ENCODE assay signal across 18 mouse cellular contexts in genomic region chr14:75636107-75636506, GRCm38 (mm10). TPM values are rescaled to one million over a fixed set of nuclear protein-coding genes. Genes with fewer than 3 reads are reported as not detected.
DNase-seq lines count a peak whose midpoint lies in the region; ATAC-seq and TF ChIP-seq lines count a peak whose summit lies in the region.
"Had no signal": no experiment of that assay in that cellular context is flagged by ENCODE, and none has a peak within 500 bp of the region (broad histone marks: within the 10 kb centered on the region; RNA-seq: fewer than 3 reads in every experiment).

No protein-coding gene starts in this region.

- peak; percentile 56 for DNase-seq in forebrain, embryonic 14.5 days (ENCODE audit: low spot score)
- no peak for DNase-seq in forebrain, postnatal 0 days
- no peak for DNase-seq in midbrain, embryonic 10.5 days (ENCODE audit: low spot score)
- DNase-seq in midbrain, postnatal 0 days (ENCODE audit: low spot score), result no peak
- no peak for DNase-seq in spleen, postnatal 4 days (ENCODE audit: low spot score in 2 of 2)
- no peak for DNase-seq in layer of hippocampus, adult 9-10 months (ENCODE audit: low spot score)
- DNase-seq: B cell, adult 2 months; liver; lung, adult 18-20 months had no signal

- H3K4me2 ChIP-seq in forebrain, embryonic 14.5 days (ENCODE audit: low read length), result no peak overlapping the region
- no peak overlapping the region for H3K4me2 ChIP-seq in forebrain, postnatal 0 days (ENCODE audit: low read depth)
- no peak overlapping the region for H3K4me2 ChIP-seq in midbrain, postnatal 0 days (ENCODE audit: low read depth, low read length, poor library complexity, severe bottlenecking)
- H3K4me2 ChIP-seq in midbrain, embryonic 15.5 days, result no peak overlapping the region
- H3K4me2 ChIP-seq: heart, embryonic 15.5 days; hindbrain, embryonic 13.5 days had no signal

- H3K9me3 ChIP-seq in forebrain, embryonic 14.5 days (replicated peaks; ENCODE audit: control insufficient read depth, low read length), result no peaks in the 10 kb centered on the region
- no peaks in the 10 kb centered on the region for H3K9me3 ChIP-seq in forebrain, postnatal 0 days (ENCODE audit: low read length)
- H3K9me3 ChIP-seq in midbrain, embryonic 10.5 days (replicated peaks), result no peaks in the 10 kb centered on the region
- no peaks in the 10 kb centered on the region for H3K9me3 ChIP-seq in midbrain, postnatal 0 days (ENCODE audit: low read length)
- H3K9me3 ChIP-seq in midbrain, embryonic 15.5 days, result no peaks in the 10 kb centered on the region
- H3K9me3 ChIP-seq: heart, embryonic 15.5 days; hindbrain, embryonic 13.5 days had no signal

- no peaks in the 10 kb centered on the region for H3K27me3 ChIP-seq in forebrain, embryonic 14.5 days (replicated peaks; ENCODE audit: control insufficient read depth, insufficient read depth, low read length)
- no peaks in the 10 kb centered on the region for H3K27me3 ChIP-seq in forebrain, postnatal 0 days (ENCODE audit: insufficient read depth, low read length)
- no peaks in the 10 kb centered on the region for H3K27me3 ChIP-seq in midbrain, embryonic 10.5 days (ENCODE audit: low read depth, poor library complexity, severe bottlenecking)
- no peaks in the 10 kb centered on the region for H3K27me3 ChIP-seq in midbrain, postnatal 0 days (ENCODE audit: insufficient read depth, low read length)
- H3K27me3 ChIP-seq in midbrain, embryonic 15.5 days (replicated peaks), result no peaks in the 10 kb centered on the region
- H3K27me3 ChIP-seq: heart, embryonic 15.5 days; hindbrain, embryonic 13.5 days had no signal

- no peaks in the 10 kb centered on the region for H3K36me3 ChIP-seq in forebrain, embryonic 14.5 days (ENCODE audit: control insufficient read depth, insufficient read depth, low read length)
- H3K36me3 ChIP-seq in forebrain, postnatal 0 days (ENCODE audit: insufficient read depth), result no peaks in the 10 kb centered on the region
- H3K36me3 ChIP-seq in midbrain, embryonic 10.5 days, result no peaks in the 10 kb centered on the region
- H3K36me3 ChIP-seq in midbrain, postnatal 0 days (ENCODE audit: insufficient read depth, low read length), result no peaks in the 10 kb centered on the region
- no peaks in the 10 kb centered on the region for H3K36me3 ChIP-seq in midbrain, embryonic 15.5 days (replicated peaks)
- H3K36me3 ChIP-seq: heart, embryonic 15.5 days; hindbrain, embryonic 13.5 days had no signal

- H3K27ac ChIP-seq in forebrain, embryonic 14.5 days (ENCODE audit: low read depth, low read length), result no peak overlapping the region; the same call in 1 of the 2 replicates
- H3K27ac ChIP-seq in forebrain, postnatal 0 days (ENCODE audit: low read depth, low read length), result no peak overlapping the region
- 0 out of 2 replicates have a peak overlapping the region, but pooled peaks have one; percentile 13 for H3K27ac ChIP-seq in midbrain, embryonic 10.5 days (replicated peaks)
- H3K27ac ChIP-seq in midbrain, postnatal 0 days (ENCODE audit: low read depth, low read length), result no peak overlapping the region
- peak overlapping the region; percentile 43; the same call in 1 of the 2 replicates for H3K27ac ChIP-seq in embryonic fibroblast, embryonic 13.5 days (ENCODE audit: insufficient read depth, low read length)
- H3K27ac ChIP-seq in midbrain, embryonic 15.5 days, result no peak overlapping the region
- H3K27ac ChIP-seq: hindbrain, embryonic 13.5 days; macrophage had no signal

- peak; percentile 56 for ATAC-seq in forebrain, embryonic 14.5 days
- no peak for ATAC-seq in forebrain, postnatal 0 days
- no peak for ATAC-seq in midbrain, postnatal 0 days (ENCODE audit: low FRiP score)
- ATAC-seq in midbrain, embryonic 15.5 days (replicated peaks), result 0 out of 2 replicates have a peak, but pooled peaks have one; percentile 20

- 8% methylated on average over 7 of the region's 7 CpGs for WGBS in forebrain, embryonic 14.5 days
- 14% methylated on average over 7 of the region's 7 CpGs for WGBS in forebrain, postnatal 0 days
- 53% methylated on average over 7 of the region's 7 CpGs for WGBS in midbrain, embryonic 10.5 days
- 29% methylated on average over 7 of the region's 7 CpGs for WGBS in midbrain, postnatal 0 days
- WGBS in midbrain, embryonic 15.5 days, result 28% methylated on average over 7 of the region's 7 CpGs

- no peak overlapping the region for H3K4me3 ChIP-seq in forebrain, embryonic 14.5 days (ENCODE audit: low read depth, low read length)
- H3K4me3 ChIP-seq in forebrain, postnatal 0 days (ENCODE audit: low read depth, low read length), result no peak overlapping the region
- no peak overlapping the region for H3K4me3 ChIP-seq in midbrain, embryonic 10.5 days
- H3K4me3 ChIP-seq in midbrain, postnatal 0 days (ENCODE audit: low read depth, low read length), result no peak overlapping the region
- H3K4me3 ChIP-seq in embryonic fibroblast, embryonic 13.5 days (ENCODE audit: insufficient read depth, low read length), result no peak overlapping the region
- H3K4me3 ChIP-seq in midbrain, embryonic 15.5 days, result no peak overlapping the region
- H3K4me3 ChIP-seq: heart, embryonic 15.5 days; hindbrain, embryonic 13.5 days had no signal

- H3K4me1 ChIP-seq in forebrain, embryonic 14.5 days (ENCODE audit: control insufficient read depth, insufficient read depth, low read length), result peaks cover 13% of the 10 kb centered on the region; the same call in 1 of the 2 replicates
- H3K4me1 ChIP-seq in forebrain, postnatal 0 days (ENCODE audit: insufficient read depth), result peaks cover 12% of the 10 kb centered on the region; the same call in 1 of the 2 replicates
- H3K4me1 ChIP-seq in midbrain, embryonic 10.5 days, result peaks cover 9% of the 10 kb centered on the region
- no peaks in the 10 kb centered on the region for H3K4me1 ChIP-seq in midbrain, postnatal 0 days (ENCODE audit: insufficient read depth, low read length)
- H3K4me1 ChIP-seq in embryonic fibroblast, embryonic 13.5 days (ENCODE audit: control insufficient read depth, insufficient read depth, low read length), result 0 out of 2 replicates have a peak, but pooled peaks cover 4% of the 10 kb centered on the region
- no peaks in the 10 kb centered on the region for H3K4me1 ChIP-seq in midbrain, embryonic 15.5 days

- TF ChIP-seq POLR2A in embryonic fibroblast, embryonic 13.5 days (IDR thresholded peaks at IDR 0.05; ENCODE audit: low read depth, low read length), result no peak

- no peak for TF ChIP-seq CTCF in forebrain, postnatal 0 days (IDR thresholded peaks at IDR 0.05; ENCODE audit: low read depth)
- TF ChIP-seq CTCF in midbrain, postnatal 0 days (IDR thresholded peaks at IDR 0.05), result no peak
- no peak for TF ChIP-seq CTCF in embryonic fibroblast, embryonic 13.5 days (IDR thresholded peaks at IDR 0.05; ENCODE audit: borderline replicate concordance, insufficient read depth, low read length)

- H3K9ac ChIP-seq in forebrain, embryonic 14.5 days (ENCODE audit: low read length), result no peak overlapping the region
- no peak overlapping the region for H3K9ac ChIP-seq in forebrain, postnatal 0 days
- no peak overlapping the region for H3K9ac ChIP-seq in midbrain, postnatal 0 days (replicated peaks; ENCODE audit: low read length, poor library complexity, severe bottlenecking)
- no peak overlapping the region for H3K9ac ChIP-seq in midbrain, embryonic 15.5 days
- H3K9ac ChIP-seq: heart, embryonic 15.5 days; hindbrain, embryonic 13.5 days had no signal

RNA-seq across cellular contexts. Expression of gene Erich6b, which starts 6.0 kb away (rescaled TPM):
- polyA plus RNA-seq in forebrain, embryonic 14.5 days (2014; fragmentation: Nextera tagmentation; extraction: Ambion mirVana), result not detected in 2 replicates
- total RNA-seq in forebrain, postnatal 0 days (2014; rRNA removed), result not detected in 2 replicates
- polyA plus RNA-seq in forebrain, postnatal 0 days (2015; fragmentation: Nextera tagmentation; extraction: Ambion mirVana), result not detected in 2 replicates
- not detected in 2 replicates for polyA plus RNA-seq in midbrain, embryonic 10.5 days (2016; fragmentation: Nextera tagmentation; extraction: Ambion mirVana)
- total RNA-seq in midbrain, postnatal 0 days (2014; rRNA removed), result not detected in 2 replicates
- polyA plus RNA-seq in midbrain, postnatal 0 days (2015; fragmentation: Nextera tagmentation; extraction: Ambion mirVana), result not detected in 2 replicates
- not detected in 2 replicates for polyA plus RNA-seq in embryonic fibroblast, embryonic 13.5 days (2011; ENCODE audit: insufficient read length, low read depth, missing spikeins)
- not detected in 2 replicates for polyA plus RNA-seq in midbrain, embryonic 15.5 days (2015; fragmentation: Nextera tagmentation; extraction: Ambion mirVana)
- total RNA-seq: gastrocnemius, postnatal 4 days; left cerebral cortex, adult 18-20 months; monocyte, adult 5-6 weeks had no signal
- polyA plus RNA-seq: cortical plate, adult 2 months; heart, embryonic 15.5 days; hindbrain, embryonic 13.5 days; macrophage had no signal

RNA-seq across cellular contexts. Expression of gene Spert, which starts 43.2 kb away (rescaled TPM):
- not detected in 2 replicates for polyA plus RNA-seq in forebrain, embryonic 14.5 days (2014; fragmentation: Nextera tagmentation; extraction: Ambion mirVana)
- not detected in 2 replicates for total RNA-seq in forebrain, postnatal 0 days (2014; rRNA removed)
- not detected in 2 replicates for polyA plus RNA-seq in forebrain, postnatal 0 days (2015; fragmentation: Nextera tagmentation; extraction: Ambion mirVana)
- polyA plus RNA-seq in midbrain, embryonic 10.5 days (2016; fragmentation: Nextera tagmentation; extraction: Ambion mirVana), result not detected in 2 replicates
- not detected in 2 replicates for total RNA-seq in midbrain, postnatal 0 days (2014; rRNA removed)
- not detected in 2 replicates for polyA plus RNA-seq in midbrain, postnatal 0 days (2015; fragmentation: Nextera tagmentation; extraction: Ambion mirVana)
- polyA plus RNA-seq in embryonic fibroblast, embryonic 13.5 days (2011; ENCODE audit: insufficient read length, low read depth, missing spikeins), result not detected in 2 replicates
- polyA plus RNA-seq in midbrain, embryonic 15.5 days (2015; fragmentation: Nextera tagmentation; extraction: Ambion mirVana), result not detected in 2 replicates
- total RNA-seq: gastrocnemius, postnatal 4 days; left cerebral cortex, adult 18-20 months had no signal
- polyA plus RNA-seq: cortical plate, adult 2 months; heart, embryonic 15.5 days; hindbrain, embryonic 13.5 days; macrophage had no signal

Comparison
In these comparisons a context has a peak if more than half of its experiments do, and no peak if none do; other contexts are left out.
1. ATAC-seq: peak in forebrain, embryonic 14.5 days (single experiment) and midbrain, embryonic 15.5 days (single experiment); none in forebrain, postnatal 0 days (single experiment) and midbrain, postnatal 0 days (single experiment).
2. H3K27ac ChIP-seq: peak in midbrain, embryonic 10.5 days (single experiment) and embryonic fibroblast, embryonic 13.5 days (single experiment); none in forebrain, embryonic 14.5 days (single experiment), forebrain, postnatal 0 days (single experiment), midbrain, postnatal 0 days (single experiment) and midbrain, embryonic 15.5 days (single experiment).